Mouse (Mus musculus) embryonic facial prominence, embryonic 11.5 days (tissue): ENCODE data around the gene Cep295. TPM values are rescaled to one million over a fixed set of nuclear protein-coding genes. Genes with fewer than 3 reads are reported as not detected.
"Not testable (repeated sequence)": the region's sequence is repeated elsewhere in the genome, so short reads cannot be mapped to it uniquely, and the experiment has no call there.

Experiments
- ATAC-seq: fragments of 200-750 bp; cut with Nextera tagmentation; replicated peaks from 2 replicates; pipeline ENCODE4 v1.8.0; 2017; ENCODE audit warnings: low read depth; ENCODE audit not compliant: insufficient number of reproducible peaks, low FRiP score, low TSS enrichment
- DNase-seq: peaks from one replicate; pipeline ENCODE4 v3.0.0-alpha.2; 2015; ENCODE audit warnings: low spot score
- H3K27ac ChIP-seq: fragments of 300-500 bp; sonication (generic); replicated peaks from 2 replicates; pipeline ENCODE4 v1.5.1; 2014; ENCODE audit warnings: mild to moderate bottlenecking, low read depth, low read length, control low read depth
- H3K27me3 ChIP-seq: fragments of 300-500 bp; sonication (generic); 2 replicates; pipeline ENCODE4 v1.6.1; 2014; ENCODE audit warnings: mild to moderate bottlenecking, low read length, moderate library complexity, mixed read lengths; ENCODE audit not compliant: control insufficient read depth, insufficient read depth
- H3K36me3 ChIP-seq: fragments of 300-500 bp; sonication (generic); replicated peaks from 2 replicates; pipeline ENCODE4 v1.6.1; 2014; ENCODE audit warnings: low read depth, mild to moderate bottlenecking, low read length, moderate library complexity, mixed read lengths; ENCODE audit not compliant: control insufficient read depth, insufficient read depth
- H3K4me1 ChIP-seq: fragments of 300-500 bp; sonication (generic); 2 replicates; pipeline ENCODE4 v1.6.1; 2014; ENCODE audit warnings: low read length, mixed read lengths; ENCODE audit not compliant: control insufficient read depth, insufficient read depth
- H3K4me2 ChIP-seq: fragments of 300-500 bp; sonication (generic); 2 replicates; pipeline ENCODE4 v1.6.1; 2014; ENCODE audit warnings: low read depth, mild to moderate bottlenecking, control low read depth, low read length, moderate library complexity
- H3K4me3 ChIP-seq: fragments of 300-500 bp; sonication (generic); 2 replicates; pipeline ENCODE4 v1.5.1; 2014; ENCODE audit warnings: low read depth, low read length, control low read depth
- H3K9ac ChIP-seq: fragments of 300-500 bp; sonication (generic); replicated peaks from 2 replicates; pipeline ENCODE4 v1.6.1; 2014; ENCODE audit warnings: mild to moderate bottlenecking, control low read depth, low read length
- H3K9me3 ChIP-seq: fragments of 300-500 bp; sonication (generic); replicated peaks from 2 replicates; pipeline ENCODE4 v1.6.1; 2016; ENCODE audit warnings: mild to moderate bottlenecking, low read length, inconsistent platforms, mixed read lengths; ENCODE audit not compliant: control insufficient read depth
- WGBS: fragments of 180-500 bp; shearing (Covaris S2); extraction: QIAGEN DNeasy Blood & Tissue Kit; methylation state at CpG from one replicate; pipeline ENCODE4 v1.1.7; 2014; 5-methylcytosine and 5-hydroxymethylcytosine counted together
- polyA plus RNA-seq: library from polyadenylated mRNA; unstranded; fragments of >200 nt; fragmentation: Nextera tagmentation; extraction: Ambion mirVana; gene quantifications from 2 replicates; pipeline ENCODE4 v1.2.1, GENCODE M21; 2014

Cep295 gene
- polyA plus RNA-seq, 1 experiment from 2014 or later = 22.0 TPM

- H3K9me3 ChIP-seq = no peaks in the 10 kb centered on the region
- H3K27ac ChIP-seq = no peak overlapping the region; the same call in 1 of the 2 replicates
- H3K4me2 ChIP-seq = peak overlapping the region; percentile 36
- peak overlapping the region; percentile 88 for H3K9ac ChIP-seq
- ATAC-seq (peak; percentile 70), DNase-seq (no peak)
- H3K36me3 ChIP-seq = no peaks in the 10 kb centered on the region
- WGBS = 1% methylated on average over 9 of the region's 9 CpGs
- no peaks in the 10 kb centered on the region for H3K4me1 ChIP-seq
- H3K4me3 ChIP-seq = peak overlapping the region; percentile 71
- no peaks in the 10 kb centered on the region for H3K27me3 ChIP-seq
Observed at GRCm38 (mm10) chr9:15356916-15357483, 588 bp downstream of the Cep295 start.

GRCm38 (mm10) chr9:15349925-15350324 lies 7.7 kb downstream of the Cep295 start:
- no peak overlapping the region for H3K27ac ChIP-seq
- no peaks in the 10 kb centered on the region; the same call in 1 of the 2 replicates for H3K36me3 ChIP-seq
- no peaks in the 10 kb centered on the region for H3K9me3 ChIP-seq

GRCm38 (mm10) chr9:15337776-15338175 lies 19.8 kb downstream of the Cep295 start:
- Histone ChIP-seq H3K4me1 (no peaks in the 10 kb centered on the region), H3K9me3 (no peaks in the 10 kb centered on the region), H3K36me3 (peaks cover 6% of the 10 kb centered on the region), H3K4me2 (no peak overlapping the region), H3K27me3 (no peaks in the 10 kb centered on the region), H3K9ac (no peak overlapping the region), H3K4me3 (no peak overlapping the region), H3K27ac (no peak overlapping the region)
- WGBS = 88% methylated on average over 4 of the region's 4 CpGs
- DNase-seq (no peak), ATAC-seq (no peak)

More at GRCm38 (mm10) chr9:15349925-15350324, 7.7 kb downstream of the Cep295 start:
- DNase-seq = no peak
- no peaks in the 10 kb centered on the region for H3K27me3 ChIP-seq
- no peaks in the 10 kb centered on the region for H3K4me1 ChIP-seq
- no peak overlapping the region for H3K9ac ChIP-seq
- H3K4me3 ChIP-seq = no peak overlapping the region
- WGBS = 55% methylated on average over 2 of the region's 2 CpGs
- no peak overlapping the region for H3K4me2 ChIP-seq
- ATAC-seq = no peak

- Histone ChIP-seq H3K36me3 (peaks cover 14% of the 10 kb centered on the region), H3K9ac (no peak overlapping the region), H3K9me3 (no peaks in the 10 kb centered on the region), H3K27me3 (no peaks in the 10 kb centered on the region), H3K4me3 (no peak overlapping the region), H3K27ac (no peak overlapping the region), H3K4me1 (no peaks in the 10 kb centered on the region), H3K4me2 (no peak overlapping the region)
- WGBS = 76% methylated on average over 2 of the region's 2 CpGs
- DNase-seq (no peak), ATAC-seq (no peak)
Observed at GRCm38 (mm10) chr9:15318170-15318742, 39.3 kb downstream of the Cep295 start.

- DNase-seq = no peak
- Histone ChIP-seq H3K4me2 (no peak overlapping the region), H3K4me3 (no peak overlapping the region), H3K9ac (no peak overlapping the region), H3K27me3 (no peaks in the 10 kb centered on the region), H3K27ac (no peak overlapping the region), H3K4me1 (no peaks in the 10 kb centered on the region), H3K36me3 (peaks cover 15% of the 10 kb centered on the region), H3K9me3 (no peaks in the 10 kb centered on the region)
- WGBS = 63% methylated on average over 5 of the region's 5 CpGs
- ATAC-seq = no peak
Observed at GRCm38 (mm10) chr9:15317223-15318169, 40.1 kb downstream of the Cep295 start.

GRCm38 (mm10) chr9:15316296-15316695 lies 41.3 kb downstream of the Cep295 start:
- peaks cover 18% of the 10 kb centered on the region for H3K36me3 ChIP-seq
- H3K9ac ChIP-seq, H3K27me3 ChIP-seq, DNase-seq, H3K4me3 ChIP-seq, H3K27ac ChIP-seq, H3K4me1 ChIP-seq, H3K9me3 ChIP-seq, H3K4me2 ChIP-seq, ATAC-seq: not testable (repeated sequence)
- no CpG with 5 or more reads among the region's 2 CpGs for WGBS

GRCm38 (mm10) chr9:15314619-15315018 lies 43.0 kb downstream of the Cep295 start:
- DNase-seq = no peak
- WGBS = 93% methylated on average over 1 of the region's 1 CpGs

GRCm38 (mm10) chr9:15313633-15314032 lies 44.0 kb downstream of the Cep295 start:
- H3K4me1 ChIP-seq = peaks cover 4% of the 10 kb centered on the region; the same call in 1 of the 2 replicates
- no peak overlapping the region for H3K27ac ChIP-seq
- no peaks in the 10 kb centered on the region for H3K27me3 ChIP-seq
- H3K9me3 ChIP-seq = no peaks in the 10 kb centered on the region
- no peak overlapping the region for H3K9ac ChIP-seq
- DNase-seq = no peak
- ATAC-seq = no peak
- H3K4me2 ChIP-seq = no peak overlapping the region
- WGBS = 87% methylated on average over 5 of the region's 5 CpGs
- no peak overlapping the region for H3K4me3 ChIP-seq
- peaks cover 22% of the 10 kb centered on the region for H3K36me3 ChIP-seq

More at GRCm38 (mm10) chr9:15314619-15315018, 43.0 kb downstream of the Cep295 start:
- Histone ChIP-seq H3K9me3 (no peaks in the 10 kb centered on the region), H3K4me3 (no peak overlapping the region), H3K4me2 (no peak overlapping the region), H3K27ac (no peak overlapping the region), H3K27me3 (no peaks in the 10 kb centered on the region), H3K36me3 (peaks cover 18% of the 10 kb centered on the region), H3K9ac (no peak overlapping the region), H3K4me1 (no peaks in the 10 kb centered on the region)
- no peak for ATAC-seq
